Mouse (Mus musculus) v-Abl transformed pro-B cells (cell line): Measurements from ENCODE around the gene Btbd35f10.
"Not testable (repeated sequence)": the region's sequence is repeated elsewhere in the genome, so short reads cannot be mapped to it uniquely, and the experiment has no call there.

Experiments used
- in situ Hi-C, 2 experiments: fragments of 400-800 bp; cut with MboI; formaldehyde crosslinking; loops; one replicate each; pipeline ENCODE4 v1.15.1; 2025; ENCODE audit not compliant: unreplicated experiment in 2 of 2

Gene Btbd35f10

GRCm38 (mm10) chrX:3752785-3753184 is at the start of gene Btbd35f10:
TSS of gene Btbd35f10 (minus strand) at chrX:3752885.
- in situ Hi-C loops, result not testable (repeated sequence)
